Mouse (Mus musculus): Measurements from ENCODE around the gene Arsa. TPM values are rescaled to one million over a fixed set of nuclear protein-coding genes. Genes with fewer than 3 reads are reported as not detected.

Gene Arsa
- total and polyA plus RNA-seq, 3 experiments: 9.1 to 28.1 TPM; not detected in 1

DNA sequence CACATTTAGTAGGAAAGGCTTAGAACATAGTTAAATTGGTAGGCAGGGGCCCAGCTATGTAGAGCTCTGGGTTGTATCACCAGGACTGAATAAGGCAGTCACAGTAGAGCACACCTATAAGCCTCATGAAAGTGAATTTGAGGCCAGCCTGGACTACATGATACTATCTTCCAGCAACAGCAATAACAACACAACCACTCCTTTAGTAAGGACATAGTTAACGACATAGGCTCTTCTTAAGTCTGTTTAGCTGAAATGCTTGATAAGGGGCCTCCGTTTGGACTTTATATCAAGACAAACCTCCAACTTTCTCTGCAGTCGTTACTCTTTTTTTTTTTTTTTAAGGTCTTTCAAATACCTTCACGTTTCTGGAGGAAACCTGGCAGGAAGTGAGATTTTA, 35.5 kb upstream of the Arsa start (continued):
- TF ChIP-seq POLR2AphosphoS5 (IDR thresholded peaks at IDR 0.05; ENCODE audit: borderline replicate concordance, low read depth, low read length) (no peak), ZNF384 (IDR thresholded peaks at IDR 0.05; ENCODE audit: low read depth, low read length) (peak; percentile 87), KAT2A (conservative IDR thresholded peaks at IDR 0.05; ENCODE audit: low read depth, low read length) (no peak), JUND (IDR thresholded peaks at IDR 0.05; ENCODE audit: low read depth, low read length) (no peak), USF2 (IDR thresholded peaks at IDR 0.05; ENCODE audit: borderline replicate concordance in 1 of 2, insufficient read depth in 1 of 2, low read depth in 1 of 2, low read length in 2 of 2) (no peak), BHLHE40 (IDR thresholded peaks at IDR 0.05; ENCODE audit: borderline replicate concordance, low read depth, low read length) (no peak), UBTF (IDR thresholded peaks at IDR 0.05; ENCODE audit: borderline replicate concordance, insufficient read depth, low read depth, low read length) (no peak), MAZ (IDR thresholded peaks at IDR 0.05; ENCODE audit: low read depth, low read length) (no peak), E2F4 (IDR thresholded peaks at IDR 0.05; ENCODE audit: borderline replicate concordance, low read depth, low read length) (no peak), MXI1 (IDR thresholded peaks at IDR 0.05; ENCODE audit: low read depth, low read length) (no peak), HCFC1 (IDR thresholded peaks at IDR 0.05; ENCODE audit: low read depth, low read length) (no peak), USF1 (IDR thresholded peaks at IDR 0.05; ENCODE audit: low read depth, low read length) (no peak), MYB (IDR thresholded peaks at IDR 0.05; ENCODE audit: low read depth, low read length) (peak; percentile 54; the same call in 1 of the 2 replicates), POLR2A (IDR thresholded peaks at IDR 0.05; ENCODE audit: control insufficient read depth in 1 of 2, insufficient read depth in 1 of 2, low read depth in 1 of 2, low read length in 2 of 2, poor library complexity in 1 of 2) (no peak)

DNA sequence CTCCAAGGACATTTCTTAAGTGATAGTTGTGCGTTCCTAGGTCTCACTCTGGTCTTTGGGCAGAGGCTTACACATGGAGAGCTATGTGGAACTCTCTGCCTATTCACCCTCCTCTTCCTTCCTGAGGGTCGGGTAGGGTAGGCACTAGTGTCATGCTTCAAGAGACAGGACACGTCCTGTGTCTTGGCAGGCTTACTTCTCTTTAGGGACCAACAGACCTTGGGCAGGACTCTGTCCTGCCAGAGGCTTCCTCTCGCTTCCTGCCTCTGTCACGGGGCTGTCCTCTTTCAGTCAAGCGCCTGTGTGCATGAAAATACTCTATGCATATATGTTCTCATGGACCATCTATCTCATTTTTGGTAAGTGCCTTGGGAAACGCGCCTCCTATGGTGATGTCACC, 30.5 kb upstream of the Arsa start:
- Histone ChIP-seq H3K27me3 (ENCODE audit: control insufficient read depth in 1 of 2, insufficient read depth in 2 of 2, low read length in 2 of 2) (no peaks in the 10 kb centered on the region), H3K4me3 (ENCODE audit: control insufficient read depth in 1 of 2, insufficient read depth in 1 of 2, low read depth in 2 of 2, low read length in 2 of 2) (no peak overlapping the region), H3K79me2 (ENCODE audit: control insufficient read depth, insufficient read depth, low read length, poor library complexity) (no peaks in the 10 kb centered on the region), H3K9me3 (replicated peaks; ENCODE audit: insufficient read depth, low read length) (no peaks in the 10 kb centered on the region), H3K36me3 (ENCODE audit: control insufficient read depth in 1 of 2, insufficient read depth in 2 of 2, low read length in 2 of 2) (peaks cover 5% of the 10 kb centered on the region in 2 experiments; a peak in 3 of 4 replicates), H3K4me1 (ENCODE audit: control insufficient read depth in 1 of 2, insufficient read depth in 2 of 2, low read length in 2 of 2) (peaks cover 0 to 5% of the 10 kb centered on the region in 2 experiments; a peak in 2 of 4 replicates), H3K27ac (ENCODE audit: control insufficient read depth, low read depth, low read length) (no peak overlapping the region), H3K9ac (ENCODE audit: control insufficient read depth, low read depth, low read length, poor library complexity, severe bottlenecking) (no peak overlapping the region)
- no peak for TF ChIP-seq BHLHE40 (IDR thresholded peaks at IDR 0.05; ENCODE audit: borderline replicate concordance, low read depth, low read length)
- TF ChIP-seq RCOR1 (IDR thresholded peaks at IDR 0.05; ENCODE audit: low read depth, low read length): no peak
- no peak for DNase-seq (ENCODE audit: low read depth, low spot score)

DNA sequence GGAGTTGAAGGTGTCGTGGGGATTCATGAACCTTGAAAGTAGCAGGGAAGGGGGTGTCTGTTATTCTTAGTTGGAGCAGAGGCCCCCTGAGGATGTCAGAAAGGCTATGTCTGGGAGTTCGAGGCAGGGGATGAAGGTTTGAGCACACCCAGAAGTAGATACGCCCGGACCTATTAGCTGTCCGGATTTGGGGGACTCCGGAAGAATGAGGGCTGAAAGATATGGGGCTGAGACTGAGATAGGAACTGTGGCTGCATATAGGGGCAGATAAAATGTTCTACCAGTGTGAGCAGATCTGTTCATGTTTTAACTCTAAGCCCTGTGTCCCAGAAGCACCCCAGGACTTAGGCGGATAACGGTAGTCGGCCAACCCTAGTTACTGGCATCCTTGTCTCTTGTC, 27.6 kb upstream of the Arsa start:
- Histone ChIP-seq H3K36me3 (ENCODE audit: control insufficient read depth in 1 of 2, insufficient read depth in 2 of 2, low read length in 2 of 2) (peaks cover 0 to 3% of the 10 kb centered on the region in 2 experiments; a peak in 3 of 4 replicates), H3K4me3 (ENCODE audit: control insufficient read depth in 1 of 2, insufficient read depth in 1 of 2, low read depth in 2 of 2, low read length in 2 of 2) (no peak overlapping the region), H3K79me2 (ENCODE audit: control insufficient read depth, insufficient read depth, low read length, poor library complexity) (peaks cover 6% of the 10 kb centered on the region), H3K27ac (ENCODE audit: control insufficient read depth, low read depth, low read length) (peak overlapping the region; percentile 35), H3K9ac (ENCODE audit: control insufficient read depth, low read depth, low read length, poor library complexity, severe bottlenecking) (no peak overlapping the region), H3K4me1 (ENCODE audit: control insufficient read depth in 1 of 2, insufficient read depth in 2 of 2, low read length in 2 of 2) (peaks cover 0 to 9% of the 10 kb centered on the region in 2 experiments; a peak in 1 of 4 replicates), H3K27me3 (ENCODE audit: control insufficient read depth in 1 of 2, insufficient read depth in 2 of 2, low read length in 2 of 2) (no peaks in the 10 kb centered on the region), H3K9me3 (replicated peaks; ENCODE audit: insufficient read depth, low read length) (no peaks in the 10 kb centered on the region)
- DNase-seq (ENCODE audit: low read depth, low spot score): no peak
- TF ChIP-seq USF1 (IDR thresholded peaks at IDR 0.05; ENCODE audit: low read depth, low read length) (no peak), CHD1 (IDR thresholded peaks at IDR 0.05; ENCODE audit: low read depth, low read length) (no peak), MAZ (IDR thresholded peaks at IDR 0.05; ENCODE audit: low read depth, low read length) (no peak), E2F4 (IDR thresholded peaks at IDR 0.05; ENCODE audit: borderline replicate concordance, low read depth, low read length) (no peak), GATA1 (IDR thresholded peaks at IDR 0.05; ENCODE audit: low read depth, low read length) (0 out of 2 replicates have a peak, but pooled peaks have one; percentile 29), BHLHE40 (IDR thresholded peaks at IDR 0.05; ENCODE audit: borderline replicate concordance, low read depth, low read length) (no peak), CTCF (IDR thresholded peaks at IDR 0.05 in 2 of 3, conservative IDR thresholded peaks at IDR 0.05 in 1 of 3; ENCODE audit: control insufficient read depth in 1 of 3, insufficient read depth in 1 of 3, low read depth in 2 of 3, low read length in 3 of 3, poor library complexity in 1 of 3, severe bottlenecking in 1 of 3) (no peak), NRF1 (IDR thresholded peaks at IDR 0.05; ENCODE audit: insufficient read depth, low read depth, low read length, poor library complexity, severe bottlenecking) (no peak), RAD21 (IDR thresholded peaks at IDR 0.05; ENCODE audit: low read depth, low read length) (no peak), MEF2A (IDR thresholded peaks at IDR 0.05; ENCODE audit: extremely low read depth, insufficient replicate concordance, low read depth, low read length, poor library complexity, severe bottlenecking) (no peak), EP300 (IDR thresholded peaks at IDR 0.05; ENCODE audit: low read depth in 1 of 2, low read length in 2 of 2) (peak in 1 of 2 experiments; percentile 55; a peak in 2 of 4 replicates), SIN3A (IDR thresholded peaks at IDR 0.05; ENCODE audit: low read length) (no peak), MXI1 (IDR thresholded peaks at IDR 0.05; ENCODE audit: low read depth, low read length) (no peak), NELFE (IDR thresholded peaks at IDR 0.05; ENCODE audit: low read depth, low read length) (no peak), USF2 (IDR thresholded peaks at IDR 0.05; ENCODE audit: borderline replicate concordance in 1 of 2, insufficient read depth in 1 of 2, low read depth in 1 of 2, low read length in 2 of 2) (no peak), MYC (IDR thresholded peaks at IDR 0.05; ENCODE audit: low read depth, low read length) (no peak), ETS1 (IDR thresholded peaks at IDR 0.05; ENCODE audit: low read depth, low read length) (peak; percentile 23; the same call in 1 of the 2 replicates), ZC3H11A (IDR thresholded peaks at IDR 0.05; ENCODE audit: low read depth, low read length) (no peak), UBTF (IDR thresholded peaks at IDR 0.05; ENCODE audit: borderline replicate concordance, insufficient read depth, low read depth, low read length) (no peak)

Measured in MEL (cell line).